Mouse (Mus musculus) forebrain, postnatal 0 days (tissue): ENCODE measurements around the gene Exoc6. TPM values are rescaled to one million over a fixed set of nuclear protein-coding genes. Genes with fewer than 3 reads are reported as not detected.

ENCODE experiments used
- ATAC-seq: fragments of 200-750 bp; cut with Nextera tagmentation; 2 replicates; pipeline ENCODE4 v1.8.0; 2017; ENCODE audit warnings: mild to moderate bottlenecking, moderate library complexity
- DNase-seq: peaks from one replicate; pipeline ENCODE4 v3.0.0-alpha.2; 2015
- H3K27ac ChIP-seq: fragments of 300-500 bp; sonication (generic); 2 replicates; pipeline ENCODE4 v1.5.1; 2014; ENCODE audit warnings: low read depth, mild to moderate bottlenecking, antibody characterized with exemption, low read length, moderate library complexity, mixed read lengths
- H3K27me3 ChIP-seq: fragments of 300-500 bp; sonication (generic); 2 replicates; pipeline ENCODE4 v1.6.1; 2014; ENCODE audit warnings: mild to moderate bottlenecking, low read length, mixed read lengths; ENCODE audit not compliant: insufficient read depth
- H3K36me3 ChIP-seq: fragments of 300-500 bp; sonication (generic); 2 replicates; pipeline ENCODE4 v1.6.1; 2014; ENCODE audit warnings: mild to moderate bottlenecking, moderate library complexity; ENCODE audit not compliant: insufficient read depth
- H3K4me1 ChIP-seq: fragments of 300-500 bp; sonication (generic); 2 replicates; pipeline ENCODE4 v1.6.1; 2014; ENCODE audit warnings: antibody characterized with exemption; ENCODE audit not compliant: insufficient read depth
- H3K4me2 ChIP-seq: fragments of 300-500 bp; sonication (generic); 2 replicates; pipeline ENCODE4 v1.6.1; 2014; ENCODE audit warnings: low read depth, mild to moderate bottlenecking, moderate library complexity
- H3K4me3 ChIP-seq: fragments of 300-500 bp; sonication (generic); 2 replicates; pipeline ENCODE4 v1.5.1; 2014; ENCODE audit warnings: low read depth, low read length, mixed read lengths
- H3K9ac ChIP-seq: fragments of 300-500 bp; sonication (generic); 2 replicates; pipeline ENCODE4 v1.6.1; 2014; ENCODE audit warnings: mild to moderate bottlenecking
- H3K9me3 ChIP-seq: fragments of 300-500 bp; sonication (generic); 2 replicates; pipeline ENCODE4 v1.6.1; 2016; ENCODE audit warnings: low read length
- CTCF ChIP-seq: sonication (generic); IDR thresholded peaks from 2 replicates; pipeline ENCODE4 v1.5.1; 2016; ENCODE audit warnings: antibody characterized with exemption, control low read depth, low read depth
- whole genome bisulfite sequencing: fragments of 180-500 bp; shearing (Covaris S2); extraction: QIAGEN DNeasy Blood & Tissue Kit; methylation state at CpG from one replicate; pipeline ENCODE4 v1.1.7; 2014; 5-methylcytosine and 5-hydroxymethylcytosine counted together
- polyA plus RNA-seq: library from polyadenylated mRNA; unstranded; fragments of >200 nt; fragmentation: Nextera tagmentation; extraction: Ambion mirVana; gene quantifications from 2 replicates; pipeline ENCODE4 v1.2.1, GENCODE M21; 2015
- total RNA-seq: library from RNA; depleted of rRNA; stranded (reverse); fragments of >200 nt; gene quantifications from 2 replicates; pipeline ENCODE4 v1.2.3, GENCODE M21; 2014

Gene Exoc6
- total and polyA plus RNA-seq, 2 experiments from 2014 or later = 34.3 to 42.9 TPM

DNA sequence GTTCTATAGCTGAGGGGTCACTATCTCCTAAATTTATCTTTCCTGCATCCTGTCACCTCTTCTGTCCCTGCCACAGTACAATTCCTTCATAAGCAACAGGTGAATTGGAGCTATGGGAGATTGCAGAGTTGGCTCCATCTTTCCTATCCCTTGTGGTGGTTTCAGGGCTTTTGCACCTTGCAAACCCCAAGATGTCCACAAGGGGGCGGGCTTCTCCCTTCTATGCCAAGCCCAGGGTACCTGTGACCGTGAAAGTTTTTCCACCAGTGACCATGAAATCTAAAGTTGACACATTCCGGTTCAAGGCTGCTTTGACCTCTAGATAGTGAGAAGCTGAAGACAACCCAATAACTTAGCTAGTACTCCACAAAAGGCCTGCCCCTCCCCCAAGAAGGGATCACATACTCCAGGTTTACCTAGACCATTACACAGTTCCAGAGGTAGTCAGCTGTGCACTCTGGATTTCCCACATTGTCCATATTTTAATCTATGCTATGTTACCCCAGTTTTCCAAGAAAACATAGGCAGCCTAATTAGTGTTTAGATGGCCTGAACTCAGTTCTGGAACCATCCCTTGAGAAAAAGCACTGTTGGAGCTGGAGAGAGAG is 153.8 kb downstream of the Exoc6 start:
- WGBS = 9% methylated on average over 3 of the region's 3 CpGs
- H3K4me1 ChIP-seq = no peaks in the 10 kb centered on the region
- no peak overlapping the region for H3K4me3 ChIP-seq
- no peak overlapping the region for H3K9ac ChIP-seq
- peak; percentile 86 for TF ChIP-seq CTCF
- no peaks in the 10 kb centered on the region for H3K36me3 ChIP-seq
- ATAC-seq (peak; percentile 63), DNase-seq (peak; percentile 61)
- H3K27ac ChIP-seq = no peak overlapping the region
- no peak overlapping the region for H3K4me2 ChIP-seq
- peaks cover 40% of the 10 kb centered on the region for H3K27me3 ChIP-seq
- no peaks in the 10 kb centered on the region for H3K9me3 ChIP-seq

DNA sequence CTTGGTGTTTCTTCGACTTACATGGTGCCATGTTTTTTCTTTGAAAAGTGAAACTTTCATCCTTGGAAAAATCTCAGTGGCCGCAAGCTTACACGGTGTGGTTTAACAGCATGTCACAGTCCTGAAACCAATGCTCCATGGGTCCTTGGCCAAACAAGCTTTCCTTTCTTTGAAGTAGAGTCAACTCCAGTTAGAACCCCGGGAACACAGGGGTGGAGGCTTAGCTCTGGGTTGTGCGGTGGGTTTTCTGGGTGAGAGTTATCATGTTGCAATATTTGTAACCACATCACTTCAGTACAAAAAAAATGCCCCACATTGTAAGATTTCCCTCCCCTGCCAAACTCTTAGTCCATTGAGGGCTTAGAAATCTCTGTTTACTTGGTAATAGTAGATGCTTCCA is 155.5 kb downstream of the Exoc6 start:
- no peak for DNase-seq
- Histone ChIP-seq H3K4me1 (no peaks in the 10 kb centered on the region), H3K27ac (no peak overlapping the region), H3K9me3 (no peaks in the 10 kb centered on the region), H3K36me3 (no peaks in the 10 kb centered on the region), H3K4me2 (no peak overlapping the region), H3K9ac (no peak overlapping the region), H3K27me3 (peaks cover 24% of the 10 kb centered on the region), H3K4me3 (no peak overlapping the region)
- no peak for ATAC-seq
- WGBS = 91% methylated on average over 5 of the region's 5 CpGs
- TF ChIP-seq CTCF = no peak

DNA sequence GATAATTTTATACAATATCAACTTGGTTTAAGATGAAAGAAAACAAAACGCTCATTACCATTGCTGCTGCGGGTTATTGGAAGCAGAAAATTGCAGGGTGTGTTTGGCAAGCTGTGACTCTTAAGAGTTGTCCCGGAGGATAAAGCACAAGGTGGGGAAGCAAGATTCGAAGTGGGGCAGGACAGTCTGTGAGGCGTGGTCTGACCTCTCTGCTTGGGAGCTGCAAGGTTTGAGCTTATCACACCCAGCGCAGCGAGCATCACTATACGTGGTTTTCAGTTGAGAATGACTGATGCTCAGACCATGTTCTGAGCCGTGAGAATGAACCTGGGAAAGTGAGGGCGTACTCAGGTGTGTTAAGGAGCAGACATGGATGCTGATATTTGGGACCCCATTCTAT is 164.5 kb downstream of the Exoc6 start:
- no peak overlapping the region for H3K9ac ChIP-seq
- H3K27ac ChIP-seq = no peak overlapping the region
- H3K4me2 ChIP-seq = no peak overlapping the region
- TF ChIP-seq CTCF = no peak
- H3K27me3 ChIP-seq = no peaks in the 10 kb centered on the region
- WGBS = 53% methylated on average over 10 of the region's 10 CpGs
- ATAC-seq = no peak
- no peaks in the 10 kb centered on the region for H3K36me3 ChIP-seq
- H3K9me3 ChIP-seq = no peaks in the 10 kb centered on the region
- DNase-seq = no peak
- H3K4me3 ChIP-seq = no peak overlapping the region
- H3K4me1 ChIP-seq = no peaks in the 10 kb centered on the region

DNA sequence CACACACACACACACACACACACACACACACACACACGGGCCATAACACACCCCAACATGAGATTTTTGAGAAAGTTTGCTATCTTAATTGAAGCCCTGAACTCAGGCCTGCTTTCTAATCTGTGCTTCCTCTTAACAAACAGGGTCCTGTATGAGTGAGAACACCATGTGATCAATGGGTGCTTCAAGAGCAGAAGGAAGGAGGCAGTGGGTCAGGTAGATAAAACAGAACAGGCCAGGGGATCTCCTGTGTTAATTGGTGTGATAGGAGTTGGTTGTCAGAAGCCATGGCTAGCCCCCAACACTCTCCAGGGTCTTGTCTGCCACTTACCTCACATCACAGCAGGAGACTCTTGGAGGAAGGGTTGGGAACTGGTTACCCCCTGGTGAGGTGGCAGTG is 165.8 kb downstream of the Exoc6 start:
- no peaks in the 10 kb centered on the region for H3K9me3 ChIP-seq
- H3K4me1 ChIP-seq = no peaks in the 10 kb centered on the region
- ATAC-seq (no peak), DNase-seq (no peak)
- TF ChIP-seq CTCF = no peak
- H3K4me3 ChIP-seq = no peak overlapping the region
- H3K27me3 ChIP-seq = no peaks in the 10 kb centered on the region
- 79% methylated on average over 1 of the region's 1 CpGs for WGBS
- H3K27ac ChIP-seq = no peak overlapping the region
- no peak overlapping the region for H3K9ac ChIP-seq
- H3K36me3 ChIP-seq = no peaks in the 10 kb centered on the region
- H3K4me2 ChIP-seq = no peak overlapping the region

DNA sequence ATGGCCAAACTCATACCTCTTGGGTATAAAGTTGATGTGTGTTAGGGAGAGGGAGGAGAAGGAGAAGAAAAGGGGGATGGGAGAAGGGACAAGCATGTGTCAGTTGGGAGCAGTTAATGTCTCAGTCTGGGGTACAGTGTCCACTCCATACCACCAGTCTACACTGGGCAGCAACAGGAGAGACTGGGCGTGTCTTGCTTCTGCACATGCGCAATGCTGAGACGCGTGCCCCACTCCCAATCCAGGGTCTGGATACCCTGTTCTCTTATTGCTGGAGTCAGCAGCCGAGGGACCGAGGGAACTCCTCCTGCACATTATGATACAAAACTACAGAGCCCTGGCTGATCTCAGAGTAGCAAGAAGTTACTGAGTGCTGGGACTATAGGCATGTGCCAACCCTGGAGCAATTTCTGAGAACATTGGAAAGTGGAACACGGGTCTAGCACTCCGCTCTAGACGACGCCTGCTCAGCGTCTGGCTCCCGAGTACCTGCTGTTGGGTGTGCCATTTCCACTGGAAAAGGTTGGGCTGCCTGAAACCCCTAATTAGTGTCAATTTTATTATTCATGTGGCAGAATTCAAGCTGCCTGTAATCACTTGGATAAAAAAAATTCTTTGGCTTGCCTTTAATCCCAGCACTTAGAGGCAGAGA is 166.4 kb downstream of the Exoc6 start:
- no peaks in the 10 kb centered on the region for H3K36me3 ChIP-seq
- H3K4me3 ChIP-seq = no peak overlapping the region
- H3K4me2 ChIP-seq = no peak overlapping the region
- no peaks in the 10 kb centered on the region for H3K4me1 ChIP-seq
- DNase-seq = peak; percentile 2
- ATAC-seq = peak; percentile 66
- no peaks in the 10 kb centered on the region for H3K9me3 ChIP-seq
- no peak overlapping the region for H3K9ac ChIP-seq
- no peak for TF ChIP-seq CTCF
- no peak overlapping the region for H3K27ac ChIP-seq
- H3K27me3 ChIP-seq = no peaks in the 10 kb centered on the region
- WGBS = 70% methylated on average over 12 of the region's 12 CpGs

DNA sequence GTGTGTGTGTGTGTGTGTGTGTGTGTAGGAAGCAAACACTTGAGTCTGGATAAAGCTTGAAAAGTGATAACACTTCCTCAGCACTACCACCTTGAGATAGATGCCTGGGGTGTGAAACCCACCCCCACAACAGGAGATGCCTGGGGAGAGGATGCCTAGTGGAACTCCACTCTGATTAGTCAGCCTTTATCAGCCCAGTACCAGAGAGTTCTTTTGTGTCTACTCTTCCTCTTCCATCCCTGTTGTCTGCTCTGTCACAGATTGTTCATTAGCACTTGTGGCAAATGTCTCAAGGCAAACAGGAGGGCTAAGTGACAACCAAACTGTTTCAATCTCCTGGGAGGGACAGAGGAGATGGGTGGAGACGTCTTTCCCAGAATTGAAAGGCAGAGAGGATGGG is 168.9 kb downstream of the Exoc6 start:
- TF ChIP-seq CTCF = no peak
- DNase-seq = no peak
- no peak for ATAC-seq
- H3K27ac ChIP-seq = no peak overlapping the region
- H3K9ac ChIP-seq = no peak overlapping the region
- H3K27me3 ChIP-seq = no peaks in the 10 kb centered on the region
- H3K4me1 ChIP-seq = no peaks in the 10 kb centered on the region
- no peak overlapping the region for H3K4me2 ChIP-seq
- no peaks in the 10 kb centered on the region for H3K36me3 ChIP-seq
- no peaks in the 10 kb centered on the region for H3K9me3 ChIP-seq
- H3K4me3 ChIP-seq = no peak overlapping the region
- 45% methylated on average over 1 of the region's 1 CpGs for WGBS

DNA sequence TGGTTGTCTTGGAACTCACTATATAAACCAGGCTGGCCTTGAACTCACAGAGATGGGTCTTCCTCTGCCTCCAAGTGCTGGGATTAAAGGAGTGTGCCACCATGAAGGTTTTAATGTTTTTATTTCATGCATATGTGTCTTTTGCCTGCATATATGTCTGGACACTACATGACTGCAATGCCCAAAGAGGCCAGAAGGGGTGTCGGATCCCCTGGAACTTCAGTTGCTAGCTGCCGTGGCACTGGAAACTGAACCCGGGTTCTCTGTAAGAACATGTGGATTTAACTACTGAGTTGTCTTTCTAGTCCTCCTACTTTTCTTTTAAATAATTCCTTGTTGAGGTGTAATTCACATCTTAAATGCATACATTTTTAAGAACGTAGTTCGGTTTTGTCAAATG is 174.4 kb downstream of the Exoc6 start:
- Histone ChIP-seq H3K4me3 (no peak overlapping the region), H3K36me3 (no peaks in the 10 kb centered on the region), H3K27ac (no peak overlapping the region), H3K9me3 (no peaks in the 10 kb centered on the region), H3K9ac (no peak overlapping the region), H3K27me3 (no peaks in the 10 kb centered on the region), H3K4me2 (no peak overlapping the region), H3K4me1 (no peaks in the 10 kb centered on the region)
- no peak for DNase-seq
- TF ChIP-seq CTCF = no peak
- 94% methylated on average over 5 of the region's 5 CpGs for WGBS
- no peak for ATAC-seq
